Mouse (Mus musculus) liver, embryonic 15.5 days (tissue): Measurements from ENCODE around the gene Faim2. TPM values are rescaled to one million over a fixed set of nuclear protein-coding genes. Genes with fewer than 3 reads are reported as not detected.
A peak's percentile ranks its signal among the peaks of the same experiment; 100 is the strongest.

Source experiments
- ATAC-seq: fragments of 200-750 bp; cut with Nextera tagmentation; 2 replicates; pipeline ENCODE4 v1.8.0; 2017; ENCODE audit warnings: moderate number of reproducible peaks, mild to moderate bottlenecking, moderate library complexity; ENCODE audit not compliant: insufficient read depth
- H3K27ac ChIP-seq: fragments of 300-500 bp; sonication (generic); replicated peaks from 2 replicates; pipeline ENCODE4 v1.5.1; 2015; ENCODE audit warnings: mild to moderate bottlenecking, inconsistent platforms
- H3K27me3 ChIP-seq: fragments of 300-500 bp; sonication (generic); 2 replicates; pipeline ENCODE4 v1.6.1; 2015; ENCODE audit warnings: mild to moderate bottlenecking, inconsistent platforms
- H3K36me3 ChIP-seq: fragments of 300-500 bp; sonication (generic); replicated peaks from 2 replicates; pipeline ENCODE4 v1.6.1; 2015; ENCODE audit warnings: moderate library complexity, mild to moderate bottlenecking, inconsistent platforms
- H3K4me1 ChIP-seq: fragments of 300-500 bp; sonication (generic); replicated peaks from 2 replicates; pipeline ENCODE4 v1.6.1; 2015; ENCODE audit warnings: inconsistent platforms
- H3K4me2 ChIP-seq: fragments of 300-500 bp; sonication (generic); 2 replicates; pipeline ENCODE4 v1.6.1; 2015; ENCODE audit warnings: moderate library complexity, mild to moderate bottlenecking, inconsistent platforms
- H3K4me3 ChIP-seq: fragments of 300-500 bp; sonication (generic); replicated peaks from 2 replicates; pipeline ENCODE4 v1.5.1; 2015; ENCODE audit warnings: mild to moderate bottlenecking, inconsistent platforms
- H3K9ac ChIP-seq: fragments of 300-500 bp; sonication (generic); 2 replicates; pipeline ENCODE4 v1.6.1; 2015; ENCODE audit warnings: moderate library complexity, mild to moderate bottlenecking, inconsistent platforms
- H3K9me3 ChIP-seq: fragments of 300-500 bp; sonication (generic); replicated peaks from 2 replicates; pipeline ENCODE4 v1.6.1; 2016; ENCODE audit warnings: inconsistent platforms
- WGBS: fragments of 180-500 bp; shearing (Covaris S2); methylation state at CpG from one replicate; pipeline ENCODE4 v1.1.7; 2015; ENCODE audit warnings: mixed read lengths; ENCODE audit not compliant: insufficient replicate concordance; 5-methylcytosine and 5-hydroxymethylcytosine counted together
- polyA plus RNA-seq: library from polyadenylated mRNA; unstranded; fragments of >200 nt; fragmentation: Nextera tagmentation; extraction: Ambion mirVana; gene quantifications from 2 replicates; pipeline ENCODE4 v1.2.1, GENCODE M21; 2015

Faim2 gene
- polyA plus RNA-seq, 1 experiment from 2014 or later = 0.13 TPM

GRCm38 (mm10) chr15:99457606-99458401, 70.2 kb downstream of the Faim2 start, which contains the start of gene Nckap5l:
Gene Nckap5l, minus strand, starts transcription at chr15:99457748.
- ATAC-seq = peak; percentile 87
- peak within 1 kb of the TSS; percentile 0; the same call in 1 of the 2 replicates for H3K27ac ChIP-seq
- WGBS = 1% methylated on average over 43 of the region's 45 CpGs

GRCm38 (mm10) chr15:99456963-99457605, 70.9 kb downstream of the Faim2 start:
- H3K27me3 ChIP-seq = peaks cover 13% of the 10 kb centered on the region

More at GRCm38 (mm10) chr15:99457606-99458401, 70.2 kb downstream of the Faim2 start, which contains the start of gene Nckap5l:
- Histone ChIP-seq H3K36me3 (no peaks in the 10 kb centered on the region), H3K4me1 (peaks cover 22% of the 10 kb centered on the region), H3K9me3 (no peaks in the 10 kb centered on the region), H3K4me3 (peak within 1 kb of the TSS; percentile 68), H3K27me3 (peaks cover 13% of the 10 kb centered on the region), H3K9ac (peak within 1 kb of the TSS; percentile 58), H3K4me2 (peak within 1 kb of the TSS; percentile 89)

GRCm38 (mm10) chr15:99456338-99456962, 71.5 kb downstream of the Faim2 start:
- Histone ChIP-seq H3K36me3 (no peaks in the 10 kb centered on the region), H3K27ac (0 out of 2 replicates have a peak overlapping the region, but pooled peaks have one; percentile 0), H3K4me1 (peaks cover 22% of the 10 kb centered on the region), H3K4me2 (peak overlapping the region; percentile 89), H3K9me3 (no peaks in the 10 kb centered on the region), H3K9ac (no peak overlapping the region), H3K4me3 (peak overlapping the region; percentile 68), H3K27me3 (peaks cover 13% of the 10 kb centered on the region)
- ATAC-seq = no peak
- 25% methylated on average over 7 of the region's 7 CpGs for WGBS

More at GRCm38 (mm10) chr15:99456963-99457605, 70.9 kb downstream of the Faim2 start:
- Histone ChIP-seq H3K36me3 (no peaks in the 10 kb centered on the region), H3K27ac (0 out of 2 replicates have a peak overlapping the region, but pooled peaks have one; percentile 0), H3K9me3 (no peaks in the 10 kb centered on the region), H3K4me1 (peaks cover 22% of the 10 kb centered on the region), H3K4me3 (peak overlapping the region; percentile 68), H3K9ac (peak overlapping the region; percentile 58; the same call in 1 of the 2 replicates), H3K4me2 (peak overlapping the region; percentile 89)
- peak; percentile 23 for ATAC-seq
- WGBS = under 1% methylated on average over 42 of the region's 43 CpGs

GRCm38 (mm10) chr15:99455415-99455814, 72.5 kb downstream of the Faim2 start:
- H3K4me2 ChIP-seq = no peak overlapping the region
- H3K27me3 ChIP-seq = peaks cover 13% of the 10 kb centered on the region
- no peaks in the 10 kb centered on the region for H3K36me3 ChIP-seq
- no peak for ATAC-seq
- H3K27ac ChIP-seq = no peak overlapping the region
- H3K4me3 ChIP-seq = no peak overlapping the region
- 76% methylated on average over 3 of the region's 3 CpGs for WGBS
- no peaks in the 10 kb centered on the region for H3K9me3 ChIP-seq
- peaks cover 26% of the 10 kb centered on the region for H3K4me1 ChIP-seq
- no peak overlapping the region for H3K9ac ChIP-seq

GRCm38 (mm10) chr15:99454585-99455279, 73.2 kb downstream of the Faim2 start:
- no peak for ATAC-seq
- no peaks in the 10 kb centered on the region for H3K36me3 ChIP-seq
- peaks cover 33% of the 10 kb centered on the region for H3K4me1 ChIP-seq
- no peak overlapping the region for H3K4me3 ChIP-seq
- no peak overlapping the region for H3K27ac ChIP-seq
- no peak overlapping the region for H3K4me2 ChIP-seq
- no peaks in the 10 kb centered on the region for H3K9me3 ChIP-seq
- no peak overlapping the region for H3K9ac ChIP-seq
- H3K27me3 ChIP-seq = peaks cover 13% of the 10 kb centered on the region
- WGBS = 59% methylated on average over 7 of the region's 7 CpGs

GRCm38 (mm10) chr15:99453153-99453900, 74.6 kb downstream of the Faim2 start:
- peaks cover 13% of the 10 kb centered on the region for H3K27me3 ChIP-seq
- WGBS = 64% methylated on average over 11 of the region's 11 CpGs
- H3K4me1 ChIP-seq = peaks cover 42% of the 10 kb centered on the region
- ATAC-seq = no peak
- no peaks in the 10 kb centered on the region for H3K9me3 ChIP-seq
- no peaks in the 10 kb centered on the region for H3K36me3 ChIP-seq
- H3K9ac ChIP-seq = no peak overlapping the region
- H3K27ac ChIP-seq = no peak overlapping the region
- no peak overlapping the region for H3K4me2 ChIP-seq
- no peak overlapping the region for H3K4me3 ChIP-seq

GRCm38 (mm10) chr15:99449751-99450280, 78.1 kb downstream of the Faim2 start:
- Histone ChIP-seq H3K9ac (no peak overlapping the region), H3K36me3 (no peaks in the 10 kb centered on the region)

GRCm38 (mm10) chr15:99449131-99449750, 78.7 kb downstream of the Faim2 start:
- H3K27ac ChIP-seq = peak overlapping the region; percentile 35
- no peaks in the 10 kb centered on the region for H3K36me3 ChIP-seq
- no peaks in the 10 kb centered on the region for H3K27me3 ChIP-seq
- no peak overlapping the region for H3K4me3 ChIP-seq
- H3K9ac ChIP-seq = no peak overlapping the region
- peak; percentile 45 for ATAC-seq
- H3K4me1 ChIP-seq = peaks cover 25% of the 10 kb centered on the region
- peak overlapping the region; percentile 48 for H3K4me2 ChIP-seq
- WGBS = 15% methylated on average over 9 of the region's 9 CpGs
- H3K9me3 ChIP-seq = no peaks in the 10 kb centered on the region

More at GRCm38 (mm10) chr15:99449751-99450280, 78.1 kb downstream of the Faim2 start:
- H3K4me2 ChIP-seq = peak overlapping the region; percentile 48
- H3K4me3 ChIP-seq = no peak overlapping the region
- WGBS = 11% methylated on average over 8 of the region's 8 CpGs
- H3K27me3 ChIP-seq = no peaks in the 10 kb centered on the region
- no peaks in the 10 kb centered on the region for H3K9me3 ChIP-seq
- peak overlapping the region; percentile 35 for H3K27ac ChIP-seq
- peak; percentile 69 for ATAC-seq
- H3K4me1 ChIP-seq = peaks cover 25% of the 10 kb centered on the region
